Mouse (Mus musculus): Measurements from ENCODE around the gene Paqr7.

The Paqr7 gene

DNA sequence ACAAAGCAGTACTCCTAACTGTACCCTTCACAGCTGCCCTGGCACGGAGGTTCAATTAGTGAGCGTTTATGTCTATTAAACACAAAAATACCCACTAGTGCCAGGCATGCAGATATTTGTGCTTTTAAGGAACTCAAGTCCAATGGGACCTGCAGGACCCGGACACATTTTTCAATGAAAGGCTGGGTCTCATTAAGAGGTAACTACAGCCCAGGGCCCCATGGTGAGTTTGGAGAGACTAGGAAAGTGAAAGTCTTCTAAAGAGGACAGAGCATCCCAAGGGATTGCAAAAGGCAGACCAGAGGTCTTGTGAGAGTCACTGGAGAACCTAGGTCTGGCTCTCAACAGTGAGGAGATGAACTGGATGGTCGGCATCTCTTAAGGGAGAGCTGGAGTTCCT lies 36.9 kb downstream of the Paqr7 start:
- ATAC-seq (ENCODE audit: insufficient number of reproducible peaks, low FRiP score, low TSS enrichment), result no peak

DNA sequence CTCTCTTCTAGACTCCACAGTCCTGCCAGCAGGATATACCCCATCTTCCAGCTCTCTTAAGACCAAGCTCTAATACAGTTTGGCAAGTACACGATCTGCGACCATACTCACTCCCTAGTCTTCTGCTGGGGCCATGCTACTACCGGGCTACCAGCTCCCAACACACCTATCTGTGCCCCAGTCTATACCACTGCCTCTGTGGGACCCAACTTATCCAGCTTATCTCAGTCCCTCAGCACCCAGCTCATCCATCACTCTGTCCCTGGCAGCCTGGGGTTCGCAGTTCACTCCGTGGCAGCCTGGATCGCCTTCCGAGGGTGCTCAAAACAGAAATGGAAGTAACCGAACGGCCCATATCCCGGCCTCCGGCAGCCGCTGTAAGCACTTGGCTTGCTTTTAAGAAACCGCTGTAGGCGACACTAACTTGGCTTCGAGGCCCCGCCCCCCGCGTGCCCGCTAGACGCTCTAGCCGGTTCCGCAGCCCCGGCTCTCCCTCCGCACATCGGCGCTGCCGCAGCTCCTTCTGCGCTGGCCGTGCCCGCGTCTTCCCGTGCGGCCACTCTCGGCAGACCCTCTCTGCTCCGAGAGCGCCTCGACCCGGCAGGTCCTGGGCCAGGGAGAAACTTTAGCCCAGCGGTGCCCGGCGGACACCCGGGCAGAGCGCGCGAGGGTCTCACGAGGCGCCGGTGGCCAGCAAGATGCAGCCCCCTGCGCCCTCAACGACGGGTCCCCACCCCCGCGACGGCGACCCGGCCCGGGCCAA lies 37.8 kb downstream of the Paqr7 start:
- peak; percentile 2; the same call in 1 of the 2 replicates for ATAC-seq (ENCODE audit: insufficient number of reproducible peaks, low FRiP score, low TSS enrichment)

DNA sequence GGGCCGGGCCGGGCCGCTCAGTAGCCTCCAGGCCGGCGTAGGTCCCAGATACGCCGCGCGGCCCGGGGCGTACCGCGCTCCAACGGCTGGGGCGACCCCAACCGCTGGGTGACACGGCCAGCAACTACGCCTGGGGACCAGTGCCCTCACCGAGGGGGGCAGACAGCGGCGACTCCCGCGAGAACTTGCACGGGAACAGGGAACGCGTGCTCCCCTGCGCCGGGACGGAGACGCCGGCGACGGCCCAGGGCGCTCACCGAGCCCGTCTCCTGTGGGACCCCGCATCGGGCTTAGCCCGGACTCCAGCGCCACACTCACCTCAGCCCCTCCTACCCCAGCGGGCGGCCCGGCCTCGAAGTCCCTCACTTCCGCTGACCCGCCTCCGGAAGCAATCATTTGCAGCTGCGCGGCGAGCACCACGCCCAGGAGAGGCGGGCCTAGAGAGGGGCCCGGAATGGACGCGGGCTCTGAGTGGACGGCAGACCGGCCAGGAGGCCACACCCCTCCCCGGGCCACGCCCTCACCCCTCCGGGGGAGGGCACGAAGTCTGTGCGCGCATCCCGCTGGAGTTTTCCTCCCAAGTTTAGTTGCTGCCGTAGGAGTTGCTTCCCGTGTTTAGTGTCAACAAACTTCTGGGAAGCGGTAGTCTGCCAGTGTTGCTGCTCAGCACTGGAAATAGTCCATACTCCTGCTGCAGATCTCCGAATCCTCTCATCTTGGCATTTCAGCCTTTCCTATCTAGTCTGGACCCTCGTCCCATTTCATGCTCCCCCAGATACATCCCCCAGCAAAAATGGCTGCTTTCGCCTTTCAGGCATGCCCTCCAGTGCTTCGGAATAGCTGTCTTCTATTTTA lies 38.7 kb downstream of the Paqr7 start, which contains the start of gene Mtfr1l:
Gene Mtfr1l, minus strand, starts transcription at position 456 of the 855 bp plus-strand sequence.
- ATAC-seq (ENCODE audit: insufficient number of reproducible peaks, low FRiP score, low TSS enrichment), result peak; percentile 94

DNA sequence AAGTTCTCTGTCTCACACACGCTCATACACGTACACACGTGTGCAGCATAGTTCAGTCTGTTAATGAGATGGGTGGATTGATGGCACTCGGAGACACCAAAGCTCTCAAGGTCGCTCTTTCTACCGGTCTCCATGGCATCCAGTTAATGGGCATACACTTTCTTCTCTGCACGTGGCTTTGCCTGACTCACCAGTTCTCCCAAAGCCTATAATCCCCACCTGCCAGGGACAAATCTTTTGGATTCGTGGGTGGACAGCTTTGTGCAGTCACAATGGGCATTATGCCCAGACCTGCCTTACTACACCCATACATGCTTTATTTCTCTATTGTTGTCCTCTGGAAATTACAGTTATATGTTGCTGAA lies 39.3 kb downstream of the Paqr7 start:
- no peak for ATAC-seq (ENCODE audit: insufficient number of reproducible peaks, low FRiP score, low TSS enrichment)

DNA sequence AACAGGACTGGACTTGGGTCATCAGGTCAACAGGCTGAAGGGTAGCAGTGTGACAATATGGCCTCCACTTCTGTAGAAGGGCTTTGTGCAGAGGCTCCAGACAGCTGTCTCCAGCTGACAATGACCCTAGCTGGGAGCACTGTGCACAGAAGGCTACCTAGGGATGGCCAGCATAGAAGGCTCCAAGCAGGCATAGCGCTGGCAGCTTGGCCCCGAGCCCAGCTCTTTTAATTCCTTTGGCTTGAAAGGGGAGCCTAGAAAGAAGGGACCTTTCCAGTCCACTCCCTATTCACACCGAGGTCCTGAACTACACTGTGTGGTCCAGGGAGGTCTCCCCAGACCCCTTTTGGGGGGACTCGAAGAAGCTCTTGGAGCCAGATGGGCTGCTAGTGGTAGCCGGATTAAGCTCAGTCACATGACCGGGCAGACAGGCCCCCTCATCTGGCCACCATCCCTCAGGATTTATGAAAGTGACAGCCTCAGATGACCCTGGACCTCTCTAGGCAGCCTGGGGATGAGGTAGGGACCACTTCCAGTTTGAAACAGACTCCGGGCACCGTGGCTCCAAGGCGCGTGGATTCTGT lies 42.6 kb downstream of the Paqr7 start:
- no peak for ATAC-seq (ENCODE audit: insufficient number of reproducible peaks, low FRiP score, low TSS enrichment)

DNA sequence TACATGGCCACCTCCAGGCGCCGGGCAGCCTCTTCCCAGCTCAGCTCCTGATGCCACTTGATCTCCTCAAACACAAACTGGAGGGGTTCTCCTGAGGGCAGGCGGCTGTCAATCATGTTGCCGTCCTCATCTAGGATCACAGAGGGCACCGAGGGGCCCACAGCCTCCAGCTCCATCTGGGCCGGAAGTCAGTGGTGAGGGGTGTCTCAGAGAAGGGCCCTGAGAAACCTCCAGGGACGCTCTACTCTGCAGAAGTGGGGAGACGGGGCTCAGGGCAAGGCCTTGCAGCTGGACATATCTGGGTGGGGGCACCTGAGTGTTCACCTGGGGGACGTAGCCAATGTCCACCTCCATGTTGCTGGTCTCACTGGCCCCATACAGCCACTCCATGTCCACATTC lies 46.2 kb downstream of the Paqr7 start:
- no peak for ATAC-seq (ENCODE audit: insufficient number of reproducible peaks, low FRiP score, low TSS enrichment)

DNA sequence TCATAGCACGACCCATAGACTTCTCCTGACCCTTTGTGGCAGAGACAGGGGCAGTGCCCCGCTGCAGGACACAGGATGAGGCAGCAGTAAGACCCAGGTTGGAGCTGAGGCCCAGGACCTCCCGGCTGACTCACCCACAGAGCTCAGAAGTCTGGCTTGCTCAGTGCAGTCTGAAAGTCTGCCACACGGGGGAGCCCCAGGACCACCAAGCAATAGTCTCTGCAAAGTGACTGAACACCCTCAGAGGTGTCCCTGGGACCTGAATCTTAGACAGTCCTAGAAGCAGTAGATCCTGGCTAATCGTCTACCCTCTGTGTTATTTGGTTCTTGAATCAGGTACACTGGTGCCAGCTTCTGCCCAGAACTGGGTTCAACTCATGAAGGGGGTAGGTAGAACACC lies 46.8 kb downstream of the Paqr7 start:
- peak; percentile 52; the same call in 1 of the 2 replicates for ATAC-seq (ENCODE audit: insufficient number of reproducible peaks, low FRiP score, low TSS enrichment)

DNA sequence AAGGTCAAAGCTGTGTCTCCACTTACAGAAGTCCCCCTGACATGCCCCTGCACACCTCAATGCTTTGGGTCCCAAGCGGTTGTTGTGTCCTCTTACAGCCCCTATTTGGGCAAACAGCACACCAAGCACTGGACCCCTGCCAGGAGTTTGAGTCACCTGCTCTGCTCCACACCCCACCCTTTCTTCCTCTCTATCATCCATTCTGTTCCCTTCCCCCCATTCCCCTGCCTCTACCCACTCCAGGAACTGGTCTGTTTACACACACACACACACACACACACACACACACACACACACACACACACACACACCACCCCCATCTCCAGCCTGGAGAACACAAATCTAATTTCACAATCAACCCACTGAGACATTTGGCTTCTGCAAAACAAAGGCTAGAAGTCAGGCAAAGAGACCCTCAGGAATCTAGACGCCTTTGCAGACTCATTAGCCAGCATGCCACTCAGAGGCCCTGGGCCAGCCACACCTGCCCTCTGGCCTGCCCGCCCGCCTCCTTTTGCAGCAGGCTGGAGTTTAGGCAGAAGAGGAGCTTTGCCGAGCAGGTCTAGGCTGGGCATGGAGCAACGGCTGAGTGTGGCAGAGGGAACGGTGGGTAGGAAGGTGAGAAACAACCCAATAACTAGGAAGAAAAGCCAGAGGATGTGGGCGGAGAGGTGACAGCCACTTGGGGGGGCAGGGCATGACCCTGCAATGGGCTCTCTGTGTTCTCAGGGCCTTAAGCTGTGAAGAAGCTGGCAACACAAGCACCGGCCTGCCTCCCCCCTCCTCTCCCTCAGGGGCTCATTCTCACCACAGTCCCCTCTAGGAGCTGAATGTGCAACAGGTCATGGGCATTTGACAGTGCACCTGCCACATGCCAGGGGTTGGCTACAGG lies 50.6 kb downstream of the Paqr7 start:
- no peak for ATAC-seq (ENCODE audit: insufficient number of reproducible peaks, low FRiP score, low TSS enrichment)

DNA sequence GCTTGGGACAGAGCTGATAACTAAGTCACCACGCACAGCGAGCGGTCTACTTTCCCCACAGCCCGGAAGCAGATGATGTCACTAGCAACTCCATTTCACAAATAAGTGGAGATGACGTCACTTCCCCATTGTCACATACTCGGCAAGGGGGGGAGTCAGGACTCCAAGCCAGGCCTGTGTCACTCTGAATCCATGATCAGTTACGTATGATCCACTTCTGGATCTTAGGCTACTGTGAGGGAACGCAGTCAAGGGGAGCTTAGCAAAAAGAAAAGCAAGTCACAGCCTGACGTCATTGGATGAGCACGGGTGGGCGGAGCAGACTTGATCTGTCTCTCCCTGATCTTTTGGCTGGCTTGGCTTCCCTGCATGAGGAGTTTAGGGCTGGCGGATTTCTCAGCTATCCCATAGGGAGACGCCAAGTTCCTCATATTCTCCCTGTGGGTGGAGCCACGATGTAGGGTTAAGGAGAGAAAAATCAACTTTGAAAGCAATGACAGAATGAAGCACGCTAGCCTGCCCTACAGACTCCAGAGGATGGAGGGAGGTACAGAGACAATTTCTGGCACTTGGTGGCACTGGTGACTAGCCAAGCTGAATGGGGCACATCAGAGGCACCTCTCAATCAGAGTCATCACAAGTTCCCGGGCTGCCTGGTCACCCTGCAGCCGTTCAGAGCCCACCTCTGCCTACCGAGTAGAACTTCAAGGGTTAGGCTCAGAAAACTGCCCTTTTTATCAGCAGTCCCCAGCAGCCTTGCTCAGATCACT lies 51.9 kb downstream of the Paqr7 start:
- ATAC-seq (ENCODE audit: insufficient number of reproducible peaks, low FRiP score, low TSS enrichment), result no peak

DNA sequence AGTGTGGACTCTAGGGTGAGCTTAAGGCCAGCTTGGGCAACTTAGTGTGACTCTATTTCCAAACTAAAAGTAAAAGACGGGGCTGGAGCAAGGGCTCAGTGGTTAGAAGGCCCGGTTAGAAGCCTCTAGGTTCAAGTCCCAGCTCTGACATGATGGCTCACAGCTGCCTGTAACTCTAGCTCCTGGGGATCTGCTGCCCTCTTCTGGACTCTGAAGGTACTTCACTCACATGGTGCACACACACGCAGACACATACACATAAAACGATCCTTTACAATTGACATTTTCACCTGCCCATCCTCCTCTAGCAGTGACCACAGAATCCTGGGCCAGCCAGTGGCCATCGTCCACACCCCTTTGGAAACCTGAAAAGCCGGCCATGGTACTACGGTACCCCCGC lies 53.4 kb downstream of the Paqr7 start:
- no peak for ATAC-seq (ENCODE audit: insufficient number of reproducible peaks, low FRiP score, low TSS enrichment)

DNA sequence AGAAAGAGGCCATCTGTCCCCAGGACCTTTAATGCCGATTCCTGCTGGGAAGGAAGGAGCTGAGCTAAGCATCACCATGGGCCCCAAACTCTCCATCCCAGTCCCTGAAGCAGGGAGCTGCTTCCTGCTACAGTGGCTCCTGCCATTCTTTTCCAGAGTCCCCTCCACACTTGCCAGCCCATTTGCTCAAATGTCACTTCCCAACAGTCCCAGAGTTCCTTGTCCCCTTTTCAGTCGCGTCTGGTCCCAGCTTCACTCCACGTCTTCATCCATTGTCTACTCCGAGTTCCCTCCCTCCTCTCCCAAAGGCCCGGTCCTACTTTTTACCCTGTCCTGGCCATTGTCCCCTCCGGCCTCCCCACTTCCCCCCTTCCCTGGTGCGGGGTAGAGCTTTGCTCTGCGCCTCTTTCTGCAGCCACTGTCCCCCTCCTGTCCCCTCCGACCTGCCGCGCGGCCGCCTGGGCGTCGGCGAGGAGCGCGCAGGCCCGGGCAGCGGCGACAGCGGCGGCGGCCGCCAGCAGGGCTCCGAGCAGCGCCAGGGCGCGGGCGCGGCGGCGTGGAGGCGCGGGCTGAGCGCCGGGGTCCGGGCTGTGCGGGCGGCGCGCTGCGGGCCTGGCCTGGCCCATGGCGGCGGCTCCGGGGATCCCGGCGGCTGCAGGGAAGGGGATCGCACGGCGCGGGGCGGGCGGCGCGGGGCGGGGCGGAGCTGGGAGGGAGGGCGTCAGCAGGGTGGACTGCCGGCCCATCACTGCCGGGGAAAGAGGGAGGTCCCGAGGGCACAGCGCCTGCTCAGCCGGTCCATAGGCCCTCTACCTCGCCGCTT lies 55.2 kb downstream of the Paqr7 start, which contains the start of gene Selenon:
Gene Selenon, minus strand, starts transcription at position 673 of the 823 bp plus-strand sequence.
- peak; percentile 33; the same call in 1 of the 2 replicates for ATAC-seq (ENCODE audit: insufficient number of reproducible peaks, low FRiP score, low TSS enrichment)

DNA sequence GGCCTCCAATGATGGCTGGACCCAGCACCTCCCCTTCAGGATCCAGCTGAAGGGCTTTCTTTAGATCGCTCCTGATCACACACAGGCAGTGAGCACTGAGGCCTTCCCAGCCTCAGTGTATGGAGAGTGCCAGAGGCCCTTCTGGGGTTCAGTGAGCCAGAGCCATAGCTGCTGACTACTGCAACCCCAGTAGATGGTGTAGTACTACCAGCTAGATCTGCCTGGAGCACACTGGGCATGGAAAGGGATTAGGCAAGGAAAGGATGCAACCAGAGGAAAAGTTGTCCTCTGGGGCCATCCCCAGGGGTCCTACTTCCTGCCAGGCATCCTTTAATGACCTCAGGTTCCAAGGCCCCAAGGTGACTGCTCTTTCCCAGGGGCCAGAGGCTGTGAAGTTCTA lies 57.1 kb downstream of the Paqr7 start:
- ATAC-seq (ENCODE audit: insufficient number of reproducible peaks, low FRiP score, low TSS enrichment), result no peak

DNA sequence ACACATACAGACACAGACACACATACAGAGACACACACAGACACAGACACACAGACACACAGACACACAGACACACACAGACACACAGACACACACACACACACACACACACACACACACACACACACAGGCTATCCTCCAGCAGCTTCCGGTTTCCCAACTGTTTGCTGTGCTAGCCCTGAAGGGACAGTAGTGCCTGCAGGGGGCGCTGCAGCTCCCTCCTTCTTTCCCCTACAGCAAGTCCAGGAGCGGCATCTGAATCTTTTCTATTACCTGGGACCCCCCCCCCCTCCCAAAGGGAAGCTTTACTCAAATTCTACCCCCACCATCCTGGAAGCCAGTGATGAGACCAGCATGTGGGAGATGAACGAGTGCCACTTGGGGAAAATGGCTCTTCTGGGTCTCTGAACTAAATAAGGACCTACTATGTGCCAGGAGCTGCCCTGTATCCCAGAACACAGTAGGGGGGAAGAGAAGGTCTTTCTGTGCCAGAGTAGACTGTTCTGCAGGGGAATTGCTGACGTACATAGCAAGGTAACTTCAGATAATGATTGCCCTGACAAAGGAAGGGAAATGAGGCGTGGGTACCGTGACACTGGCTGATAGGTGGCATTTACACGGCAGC lies 59.6 kb downstream of the Paqr7 start:
- no peak for ATAC-seq (ENCODE audit: insufficient number of reproducible peaks, low FRiP score, low TSS enrichment)

DNA sequence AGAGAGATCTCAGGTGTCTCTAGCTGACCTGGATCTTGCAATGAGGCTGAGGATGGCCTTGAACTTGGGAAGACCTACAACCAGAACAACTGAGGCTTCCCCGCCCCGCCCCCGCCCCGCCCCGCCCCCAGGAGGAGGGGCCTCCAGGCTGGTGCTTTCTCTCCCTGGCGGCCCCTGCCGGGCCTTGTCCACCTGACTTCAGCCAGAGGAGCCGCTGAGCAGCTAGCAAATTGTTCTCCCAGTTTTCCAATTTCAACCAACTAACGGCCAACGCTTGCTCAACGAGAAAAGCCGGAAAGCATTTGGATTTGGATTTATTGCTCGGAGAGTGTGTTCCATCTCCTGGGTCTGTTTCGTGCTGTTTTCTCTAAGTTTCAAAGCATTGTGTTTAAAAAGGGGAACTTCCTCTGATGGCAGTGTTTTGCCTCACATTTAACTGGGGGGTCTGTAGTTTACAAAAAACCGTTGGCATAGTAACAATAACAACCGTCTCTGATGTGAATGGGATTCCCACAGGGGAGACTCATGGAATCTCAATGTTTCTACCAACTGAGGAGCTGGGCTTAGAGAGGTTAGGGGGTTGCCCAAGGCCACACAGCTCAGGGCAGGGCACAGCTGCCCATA lies 61.2 kb downstream of the Paqr7 start:
- no peak for ATAC-seq (ENCODE audit: insufficient number of reproducible peaks, low FRiP score, low TSS enrichment)

DNA sequence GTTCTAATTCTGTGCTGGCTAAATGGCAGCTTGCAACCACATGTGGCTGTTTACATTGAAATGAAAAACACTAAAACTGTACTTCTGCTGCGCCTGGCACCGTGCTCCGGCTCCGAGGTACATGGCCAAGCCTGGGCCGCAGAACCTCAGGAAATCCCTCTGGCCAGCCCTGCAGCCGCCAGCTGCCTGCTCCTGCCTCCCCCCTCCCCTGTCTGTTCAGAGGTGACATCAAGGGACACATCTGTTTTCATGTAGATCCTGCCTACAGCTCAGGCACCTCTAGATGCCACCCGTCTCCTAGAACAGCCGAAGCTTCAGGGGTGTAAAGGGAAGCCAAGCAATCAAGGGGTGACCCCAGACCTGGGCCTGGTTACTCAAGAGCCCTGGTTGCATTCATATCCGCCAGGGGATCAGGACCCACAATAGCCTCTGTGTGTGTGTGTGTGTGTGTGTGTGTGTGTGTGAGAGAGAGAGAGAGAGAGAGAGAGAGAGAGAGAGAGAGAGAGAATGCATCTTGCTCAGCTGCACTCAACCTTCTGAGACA lies 62.1 kb downstream of the Paqr7 start:
- ATAC-seq (ENCODE audit: insufficient number of reproducible peaks, low FRiP score, low TSS enrichment), result no peak

DNA sequence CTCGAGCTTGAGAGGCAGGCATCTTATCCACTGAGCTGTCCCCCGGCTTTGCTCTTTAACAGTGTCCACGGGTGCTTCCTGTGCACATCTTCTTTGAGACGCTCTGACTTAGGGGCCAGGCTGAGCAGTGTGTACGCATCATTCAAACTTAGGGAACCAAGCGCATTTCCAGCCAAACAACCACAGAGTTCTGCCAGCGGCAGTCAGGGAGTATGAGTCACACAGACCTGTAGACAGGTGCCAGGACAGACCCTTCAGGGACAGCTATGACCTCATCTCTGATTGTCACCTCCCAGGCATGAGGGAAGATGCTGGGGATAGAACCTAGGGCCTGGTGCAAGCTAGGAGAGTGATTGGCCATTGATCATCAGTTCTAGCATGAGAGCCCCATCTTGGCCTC lies 62.7 kb downstream of the Paqr7 start:
- no peak for ATAC-seq (ENCODE audit: insufficient number of reproducible peaks, low FRiP score, low TSS enrichment)
